Comparison of ENCODE assay signal across 22 mouse cellular contexts in genomic region chr9:83094649-83095336, GRCm38 (mm10). TPM values are rescaled to one million over a fixed set of nuclear protein-coding genes. Genes with fewer than 3 reads are reported as not detected.
DNase-seq lines count a peak whose midpoint lies in the region; ATAC-seq and TF ChIP-seq lines count a peak whose summit lies in the region.
"Had no signal": no experiment of that assay in that cellular context is flagged by ENCODE, and none has a peak within 500 bp of the region (broad histone marks: within the 10 kb centered on the region; RNA-seq: fewer than 3 reads in every experiment).

No protein-coding gene starts in this region.

- WGBS in heart, embryonic 10.5 days, result 76% methylated on average over 3 of the region's 3 CpGs
- WGBS in stomach, postnatal 0 days, result 45% methylated on average over 3 of the region's 3 CpGs
- WGBS in neural tube, embryonic 15.5 days, result 89% methylated on average over 3 of the region's 3 CpGs
- WGBS in midbrain, embryonic 14.5 days, result 86% methylated on average over 3 of the region's 3 CpGs

- H3K4me2 ChIP-seq in CH12.LX (ENCODE audit: insufficient read depth, low read depth, poor library complexity, severe bottlenecking), result peak overlapping the region; percentile 61
- H3K4me2 ChIP-seq in stomach, postnatal 0 days (replicated peaks; ENCODE audit: low read depth), result no peak overlapping the region
- no peak overlapping the region for H3K4me2 ChIP-seq in neural tube, embryonic 15.5 days
- H3K4me2 ChIP-seq in midbrain, embryonic 14.5 days (ENCODE audit: low read length), result no peak overlapping the region
- H3K4me2 ChIP-seq: embryonic facial prominence, embryonic 12.5 days; forebrain, embryonic 13.5 days; forebrain, embryonic 15.5 days had no signal

- H3K4me1 ChIP-seq in heart, embryonic 10.5 days, result no peaks in the 10 kb centered on the region
- peaks cover 7 to 21% of the 10 kb centered on the region in 2 experiments; a peak in 3 of 4 replicates for H3K4me1 ChIP-seq in CH12.LX (ENCODE audit: control insufficient read depth in 1 of 2, insufficient read depth in 2 of 2)
- no peaks in the 10 kb centered on the region for H3K4me1 ChIP-seq in stomach, postnatal 0 days (replicated peaks; ENCODE audit: control insufficient read depth, insufficient read depth)
- peaks cover 3% of the 10 kb centered on the region; the same call in 1 of the 2 replicates for H3K4me1 ChIP-seq in neural tube, embryonic 15.5 days
- peaks cover 6% of the 10 kb centered on the region; the same call in 1 of the 2 replicates for H3K4me1 ChIP-seq in midbrain, embryonic 14.5 days (ENCODE audit: control insufficient read depth, insufficient read depth, low read length)

- no peak for TF ChIP-seq RAD21 in CH12.LX (IDR thresholded peaks at IDR 0.05; ENCODE audit: low read depth, low read length)

- H3K9me3 ChIP-seq in heart, embryonic 10.5 days, result no peaks in the 10 kb centered on the region
- no peaks in the 10 kb centered on the region for H3K9me3 ChIP-seq in CH12.LX (replicated peaks; ENCODE audit: low read length)
- H3K9me3 ChIP-seq in stomach, postnatal 0 days (ENCODE audit: control insufficient read depth, low read length), result no peaks in the 10 kb centered on the region
- no peaks in the 10 kb centered on the region for H3K9me3 ChIP-seq in neural tube, embryonic 15.5 days (replicated peaks)
- H3K9me3 ChIP-seq in midbrain, embryonic 14.5 days (ENCODE audit: control insufficient read depth, low read length), result no peaks in the 10 kb centered on the region
- H3K9me3 ChIP-seq: embryonic facial prominence, embryonic 10.5 days; embryonic facial prominence, embryonic 12.5 days; forebrain, embryonic 13.5 days; forebrain, embryonic 15.5 days had no signal

- peak; percentile 50; the same call in 1 of the 2 replicates for TF ChIP-seq EP300 in CH12.LX (IDR thresholded peaks at IDR 0.05; ENCODE audit: low read length)
- TF ChIP-seq EP300 in stomach, postnatal 0 days (optimal IDR thresholded peaks at IDR 0.05), result no peak

- dilution Hi-C loops in CH12.LX (cut with MboI; ENCODE audit: extremely low pct_ligation_motif_present, extremely low pct_unique_long_range_greater_than_20kb, low sequenced_read_pairs), result no loop called here

- no peak overlapping the region for H3K4me3 ChIP-seq in heart, embryonic 10.5 days
- no peak overlapping the region for H3K4me3 ChIP-seq in CH12.LX (replicated peaks in 1 of 3; ENCODE audit: low read depth in 2 of 3, low read length in 2 of 3, poor library complexity in 1 of 3)
- no peak overlapping the region for H3K4me3 ChIP-seq in stomach, postnatal 0 days (ENCODE audit: low read depth, low read length)
- no peak overlapping the region for H3K4me3 ChIP-seq in neural tube, embryonic 15.5 days (replicated peaks)
- H3K4me3 ChIP-seq in midbrain, embryonic 14.5 days (replicated peaks; ENCODE audit: low read depth, low read length), result no peak overlapping the region
- H3K4me3 ChIP-seq: embryonic facial prominence, embryonic 10.5 days; embryonic facial prominence, embryonic 12.5 days; forebrain, embryonic 13.5 days; forebrain, embryonic 15.5 days had no signal

- no peaks in the 10 kb centered on the region for H3K27me3 ChIP-seq in heart, embryonic 10.5 days (ENCODE audit: insufficient read depth, poor library complexity, severe bottlenecking)
- no peaks in the 10 kb centered on the region for H3K27me3 ChIP-seq in CH12.LX (replicated peaks)
- no peaks in the 10 kb centered on the region for H3K27me3 ChIP-seq in stomach, postnatal 0 days (ENCODE audit: control insufficient read depth, insufficient read depth, low read length)
- no peaks in the 10 kb centered on the region for H3K27me3 ChIP-seq in neural tube, embryonic 15.5 days (replicated peaks)
- H3K27me3 ChIP-seq in midbrain, embryonic 14.5 days (ENCODE audit: control insufficient read depth, insufficient read depth, low read length), result no peaks in the 10 kb centered on the region
- H3K27me3 ChIP-seq: embryonic facial prominence, embryonic 12.5 days; forebrain, embryonic 13.5 days; forebrain, embryonic 15.5 days had no signal

- intact Hi-C loops in heart, postnatal 10 days (cut with DNase I), result no loop called here

- peak; percentile 25 for DNase-seq in heart, embryonic 10.5 days (ENCODE audit: low spot score)
- DNase-seq in heart, postnatal 10 days, result no peak
- no peak for DNase-seq in CH12.LX (ENCODE audit: extremely low read depth)
- DNase-seq in induced T-regulatory cell, adult 2 months (ENCODE audit: low read depth), result peak; percentile 3
- no peak for DNase-seq in stomach, postnatal 0 days (ENCODE audit: low spot score)
- no peak for DNase-seq in kidney, adult 11 months
- no peak for DNase-seq in midbrain, embryonic 14.5 days
- DNase-seq: adrenal gland, adult 8-10 months; adrenal gland, postnatal 14 days; adrenal gland, postnatal 36 days; cerebellum, adult 11-12 months; cerebellum, adult 2 months; cerebellum, adult 9-10 months; cerebellum, postnatal 10 days; cerebellum, postnatal 25 days; forebrain, postnatal 0 days had no signal

- TF ChIP-seq POLR2A in CH12.LX (IDR thresholded peaks at IDR 0.05; ENCODE audit: low read depth, low read length), result 0 out of 2 replicates have a peak, but pooled peaks have one; percentile 20

- no peaks in the 10 kb centered on the region for H3K79me2 ChIP-seq in CH12.LX (replicated peaks; ENCODE audit: control insufficient read depth, extremely low read depth, insufficient read depth, poor library complexity, severe bottlenecking)

- ATAC-seq in stomach, postnatal 0 days (ENCODE audit: low FRiP score, low TSS enrichment), result peak; percentile 81
- no peak for ATAC-seq in neural tube, embryonic 15.5 days (ENCODE audit: low FRiP score)
- no peak for ATAC-seq in midbrain, embryonic 14.5 days (ENCODE audit: low FRiP score, low TSS enrichment)
- ATAC-seq: forebrain, embryonic 13.5 days; forebrain, embryonic 15.5 days; forebrain, postnatal 0 days had no signal

- no peak overlapping the region for H3K27ac ChIP-seq in heart, embryonic 10.5 days
- H3K27ac ChIP-seq in CH12.LX (ENCODE audit: insufficient read depth, low read depth), result no peak overlapping the region
- no peak overlapping the region for H3K27ac ChIP-seq in stomach, postnatal 0 days (replicated peaks)
- no peak overlapping the region for H3K27ac ChIP-seq in neural tube, embryonic 15.5 days (replicated peaks)
- H3K27ac ChIP-seq in midbrain, embryonic 14.5 days (replicated peaks; ENCODE audit: low read depth, low read length), result no peak overlapping the region
- H3K27ac ChIP-seq: embryonic facial prominence, embryonic 10.5 days; embryonic facial prominence, embryonic 12.5 days; forebrain, embryonic 13.5 days; forebrain, embryonic 15.5 days had no signal

- in situ Hi-C loops in CH12.LX (cut with MboI; ENCODE audit: low pct_ligation_motif_present, low pct_unique_long_range_greater_than_20kb, low sequenced_read_pairs), result no loop called here

- H3K36me3 ChIP-seq in heart, embryonic 10.5 days, result no peaks in the 10 kb centered on the region
- no peaks in the 10 kb centered on the region for H3K36me3 ChIP-seq in CH12.LX (replicated peaks in 1 of 2; ENCODE audit: control insufficient read depth in 1 of 2, insufficient read depth in 1 of 2, low read length in 1 of 2)
- no peaks in the 10 kb centered on the region for H3K36me3 ChIP-seq in stomach, postnatal 0 days (ENCODE audit: control insufficient read depth, insufficient read depth, low read length)
- H3K36me3 ChIP-seq in neural tube, embryonic 15.5 days, result no peaks in the 10 kb centered on the region
- no peaks in the 10 kb centered on the region for H3K36me3 ChIP-seq in midbrain, embryonic 14.5 days (ENCODE audit: control insufficient read depth, insufficient read depth, low read length)
- H3K36me3 ChIP-seq: embryonic facial prominence, embryonic 10.5 days; embryonic facial prominence, embryonic 12.5 days; forebrain, embryonic 15.5 days had no signal

- H3K9ac ChIP-seq in CH12.LX (ENCODE audit: insufficient read depth, low read depth), result no peak overlapping the region
- H3K9ac ChIP-seq in stomach, postnatal 0 days (ENCODE audit: low read length), result no peak overlapping the region
- no peak overlapping the region for H3K9ac ChIP-seq in neural tube, embryonic 15.5 days (replicated peaks)
- no peak overlapping the region for H3K9ac ChIP-seq in midbrain, embryonic 14.5 days (replicated peaks; ENCODE audit: low read length)
- H3K9ac ChIP-seq: embryonic facial prominence, embryonic 12.5 days; forebrain, embryonic 13.5 days; forebrain, embryonic 15.5 days; forebrain, postnatal 0 days had no signal

- no peak for TF ChIP-seq CTCF in CH12.LX (conservative IDR thresholded peaks at IDR 0.05 in 1 of 2, IDR thresholded peaks at IDR 0.05 in 1 of 2; ENCODE audit: low read depth in 2 of 2, low read length in 2 of 2)
- TF ChIP-seq CTCF in stomach, postnatal 0 days (IDR thresholded peaks at IDR 0.05; ENCODE audit: low read depth), result no peak

TF ChIP-seq in CH12.LX, 34 proteins besides CTCF, POLR2A, EP300 and RAD21:
- TF ChIP-seq ETS1 (conservative IDR thresholded peaks at IDR 0.05; ENCODE audit: low read depth, low read length) (peak; percentile 62; the same call in 1 of the 2 replicates), ZNF384 (IDR thresholded peaks at IDR 0.05; ENCODE audit: low read depth, low read length) (peak; percentile 82; the same call in 1 of the 2 replicates), MAX (IDR thresholded peaks at IDR 0.05; ENCODE audit: low read length) (no peak), SIN3A (IDR thresholded peaks at IDR 0.05; ENCODE audit: low read length) (no peak), IRF4 (IDR thresholded peaks at IDR 0.05; ENCODE audit: low read depth, low read length) (no peak), BHLHE40 (IDR thresholded peaks at IDR 0.05; ENCODE audit: low read depth, low read length) (peak; percentile 89), ELF1 (IDR thresholded peaks at IDR 0.05; ENCODE audit: low read depth, low read length) (0 out of 2 replicates have a peak, but pooled peaks have one; percentile 12), HCFC1 (IDR thresholded peaks at IDR 0.05; ENCODE audit: low read depth, low read length) (peak; percentile 60), GABPA (IDR thresholded peaks at IDR 0.05; ENCODE audit: insufficient replicate concordance, low read depth, low read length) (no peak)

RNA-seq across cellular contexts. Expression of gene Hmgn3, which starts 51.7 kb away (rescaled TPM):
- polyA plus RNA-seq in heart, embryonic 10.5 days (2016; fragmentation: Nextera tagmentation; extraction: Ambion mirVana), result 80.3 and 96.4 TPM in 2 replicates
- 10 to 100 TPM; 33.1 to 38.2 TPM for total RNA-seq in heart, postnatal 10 days (2021)
- 50.8 and 63.3 TPM in 2 replicates for total RNA-seq in CH12.LX (2012; rRNA removed)
- 167 and 183 TPM in 2 replicates for total RNA-seq in CH12.LX (2014; rRNA removed)
- 98.1 and 121 TPM in 2 replicates for polyA plus RNA-seq in CH12.LX (2012; ENCODE audit: insufficient read length, low read depth)
- 115 and 127 TPM in 2 replicates for polyA plus RNA-seq in stomach, postnatal 0 days (2015; fragmentation: Nextera tagmentation; extraction: Ambion mirVana)
- 138 and 154 TPM in 2 replicates for polyA plus RNA-seq in neural tube, embryonic 15.5 days (2015; fragmentation: Nextera tagmentation; extraction: Ambion mirVana)
- 126 and 152 TPM in 2 replicates for polyA plus RNA-seq in midbrain, embryonic 14.5 days (2014; fragmentation: Nextera tagmentation; extraction: Ambion mirVana)
- total RNA-seq: MEL had no signal

Comparison
In these comparisons a context has a peak if more than half of its experiments do, and no peak if none do; other contexts are left out.
1. DNase-seq: peak in heart, embryonic 10.5 days (single experiment) and induced T-regulatory cell, adult 2 months (single experiment); none in heart, postnatal 10 days (0 of 2), CH12.LX (single experiment), stomach, postnatal 0 days (single experiment), kidney, adult 11 months (single experiment) and midbrain, embryonic 14.5 days (single experiment).